Mouse (Mus musculus) CH12.LX (cell line): ENCODE data around the gene Nova2.

Experiments
- CHD2 ChIP-seq: IDR thresholded peaks from 2 replicates; pipeline ENCODE4 v1.6.1; 2011; ENCODE audit warnings: low read length, improper control_type of control experiment
- CTCF ChIP-seq, 2 experiments: IDR thresholded peaks in 1 of 2; conservative IDR thresholded peaks in 1 of 2; 2 replicates each; pipeline ENCODE4 v1.5.1; 2011 to 2012; ENCODE audit warnings: low read depth in 2 of 2, low read length in 2 of 2, improper control_type of control experiment in 1 of 2, inconsistent platforms in 1 of 2, mild to moderate bottlenecking in 1 of 2, moderate library complexity in 1 of 2
- E2F4 ChIP-seq: IDR thresholded peaks from 2 replicates; pipeline ENCODE4 v1.6.1; 2011; ENCODE audit warnings: low read depth, low read length, improper control_type of control experiment; ENCODE audit not compliant: insufficient replicate concordance
- EP300 ChIP-seq: IDR thresholded peaks from 2 replicates; pipeline ENCODE4 v1.6.1; 2011; ENCODE audit warnings: low read length, improper control_type of control experiment
- IRF4 ChIP-seq: IDR thresholded peaks from 2 replicates; pipeline ENCODE4 v1.6.1; 2014; ENCODE audit warnings: low read depth, mild to moderate bottlenecking, inconsistent platforms, low read length, improper control_type of control experiment
- MAZ ChIP-seq: IDR thresholded peaks from 2 replicates; pipeline ENCODE4 v1.6.1; 2012; ENCODE audit warnings: low read depth, mild to moderate bottlenecking, inconsistent platforms, low read length, improper control_type of control experiment, moderate library complexity
- NELFE ChIP-seq: IDR thresholded peaks from 2 replicates; pipeline ENCODE4 v1.6.1; 2011; ENCODE audit warnings: low read depth, low read length, improper control_type of control experiment
- POLR2A ChIP-seq: IDR thresholded peaks from 2 replicates; pipeline ENCODE4 v1.6.1; 2011; ENCODE audit warnings: low read depth, mild to moderate bottlenecking, improper control_type of control experiment, low read length
- POLR2AphosphoS2 ChIP-seq: IDR thresholded peaks from 2 replicates; pipeline ENCODE4 v1.6.1; 2011; ENCODE audit warnings: low read depth, low read length, improper control_type of control experiment
- RAD21 ChIP-seq: IDR thresholded peaks from 2 replicates; pipeline ENCODE4 v1.6.1; 2011; ENCODE audit warnings: low read depth, mild to moderate bottlenecking, low read length, improper control_type of control experiment, moderate library complexity
- RCOR1 ChIP-seq: conservative IDR thresholded peaks from 2 replicates; pipeline ENCODE4 v1.6.1; 2012; ENCODE audit warnings: low read depth, mild to moderate bottlenecking, inconsistent platforms, low read length, improper control_type of control experiment
- SIN3A ChIP-seq: IDR thresholded peaks from 2 replicates; pipeline ENCODE4 v1.6.1; 2012; ENCODE audit warnings: low read length, improper control_type of control experiment, inconsistent platforms
- TCF12 ChIP-seq: IDR thresholded peaks from 2 replicates; pipeline ENCODE4 v1.6.1; 2014; ENCODE audit warnings: low read depth, mild to moderate bottlenecking, inconsistent platforms, low read length, improper control_type of control experiment
- USF1 ChIP-seq: IDR thresholded peaks from 2 replicates; pipeline ENCODE4 v1.6.1; 2014; ENCODE audit warnings: low read depth, mild to moderate bottlenecking, inconsistent platforms, low read length, improper control_type of control experiment

DNA sequence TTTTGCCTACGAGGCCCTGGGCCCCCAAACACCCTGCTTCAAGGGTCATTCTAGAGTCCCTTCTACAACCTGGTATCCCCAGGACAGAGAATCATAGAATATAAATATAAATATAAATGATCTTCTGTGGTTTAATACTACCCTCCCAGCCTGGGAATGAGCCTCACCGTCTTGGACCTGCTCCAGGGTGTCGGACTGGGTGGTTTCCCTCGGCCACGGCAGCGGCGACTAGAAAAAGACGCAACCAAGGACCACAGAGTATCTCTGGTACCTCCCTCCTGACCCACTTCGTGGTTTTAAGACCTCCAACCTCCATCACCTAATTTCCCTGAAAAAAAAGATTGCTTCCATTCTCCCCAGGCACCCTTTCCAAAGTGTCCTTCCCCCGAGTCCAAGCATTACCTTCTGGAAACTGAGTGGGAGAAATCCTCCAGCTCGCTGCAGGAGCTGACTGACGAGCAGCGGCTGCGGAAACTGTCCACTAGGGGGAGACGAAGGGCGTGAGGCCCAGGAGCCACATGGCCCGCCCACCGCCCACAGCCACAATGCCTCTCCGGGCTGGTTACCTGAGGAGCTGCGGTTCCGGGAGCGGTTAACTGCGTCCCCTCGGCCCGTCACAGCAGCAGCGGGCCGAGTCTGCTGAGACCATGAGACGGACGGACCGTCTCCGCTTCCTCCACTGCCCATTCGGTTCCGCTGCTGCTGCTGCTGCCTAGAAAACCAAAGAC is 33.7 kb upstream of the Nova2 start:
- TF ChIP-seq POLR2A, result no peak
- TF ChIP-seq SIN3A, result no peak
- no peak for TF ChIP-seq E2F4
- TF ChIP-seq USF1, result no peak
- TF ChIP-seq CTCF (conservative IDR thresholded peaks at IDR 0.05 in 1 of 2, IDR thresholded peaks at IDR 0.05 in 1 of 2; ENCODE audit: low read depth in 2 of 2, low read length in 2 of 2), result peak; percentile 49 to 84; a peak in 3 of 4 replicates
- TF ChIP-seq TCF12, result 0 out of 2 replicates have a peak, but pooled peaks have one; percentile 35
- TF ChIP-seq EP300, result no peak
- no peak for TF ChIP-seq POLR2AphosphoS2
- 0 out of 2 replicates have a peak, but pooled peaks have one; percentile 26 for TF ChIP-seq RCOR1
- peak; percentile 54 for TF ChIP-seq RAD21
- 0 out of 2 replicates have a peak, but pooled peaks have one; percentile 16 for TF ChIP-seq IRF4
- no peak for TF ChIP-seq MAZ
- no peak for TF ChIP-seq CHD2
- 0 out of 2 replicates have a peak, but pooled peaks have one; percentile 41 for TF ChIP-seq NELFE
